Mouse (Mus musculus) MEL (cell line): Measurements from ENCODE around the gene Sbk1. TPM values are rescaled to one million over a fixed set of nuclear protein-coding genes. Genes with fewer than 3 reads are reported as not detected.

Experiments
- DNase-seq: peaks from one replicate; pipeline ENCODE4 v3.0.0; 2011; ENCODE audit warnings: low read depth, low spot score
- H3K27ac ChIP-seq: 2 replicates; pipeline ENCODE4 v1.5.1; 2012; ENCODE audit warnings: low read depth, mild to moderate bottlenecking, control low read depth, low read length, moderate library complexity; ENCODE audit not compliant: control insufficient read depth
- H3K27me3 ChIP-seq, 2 experiments: fragments of 150-350 bp in 1 of 2; sonication (generic) in 1 of 2; 2 replicates each; pipeline ENCODE4 v1.6.1; 2012; ENCODE audit warnings: low read length in 2 of 2, mild to moderate bottlenecking in 2 of 2, improper control_type of control experiment in 1 of 2, moderate library complexity in 1 of 2; ENCODE audit not compliant: insufficient read depth in 2 of 2, control insufficient read depth in 1 of 2
- H3K36me3 ChIP-seq, 2 experiments: 2 replicates each; pipeline ENCODE4 v1.6.1; 2012 to 2014; ENCODE audit warnings: low read length in 2 of 2, improper control_type of control experiment in 1 of 2, inconsistent platforms in 1 of 2, mild to moderate bottlenecking in 1 of 2; ENCODE audit not compliant: insufficient read depth in 2 of 2, control insufficient read depth in 1 of 2
- H3K4me1 ChIP-seq, 2 experiments: fragments of 150-350 bp in 1 of 2; sonication (generic) in 1 of 2; 2 replicates each; pipeline ENCODE4 v1.6.1; 2012; ENCODE audit warnings: low read length in 2 of 2, improper control_type of control experiment in 1 of 2, mild to moderate bottlenecking in 1 of 2; ENCODE audit not compliant: insufficient read depth in 2 of 2, control insufficient read depth in 1 of 2
- H3K4me3 ChIP-seq, 2 experiments: fragments of 150-350 bp in 1 of 2; sonication (generic) in 1 of 2; 2 replicates each; pipeline ENCODE4 v1.5.1; 2012; ENCODE audit warnings: low read depth in 2 of 2, low read length in 2 of 2, mild to moderate bottlenecking in 2 of 2, moderate library complexity in 2 of 2, control low read depth in 1 of 2, improper control_type of control experiment in 1 of 2; ENCODE audit not compliant: control insufficient read depth in 1 of 2, insufficient read depth in 1 of 2
- H3K79me2 ChIP-seq: 2 replicates; pipeline ENCODE4 v1.6.1; 2012; ENCODE audit warnings: mild to moderate bottlenecking, low read length, moderate library complexity; ENCODE audit not compliant: control insufficient read depth, poor library complexity, insufficient read depth
- H3K9ac ChIP-seq: 2 replicates; pipeline ENCODE4 v1.6.1; 2012; ENCODE audit warnings: low read depth, mild to moderate bottlenecking, control low read depth, low read length, moderate library complexity; ENCODE audit not compliant: control insufficient read depth, poor library complexity, severe bottlenecking
- H3K9me3 ChIP-seq: fragments of 150-350 bp; sonication (generic); replicated peaks from 2 replicates; pipeline ENCODE4 v1.6.1; 2012; ENCODE audit warnings: mild to moderate bottlenecking, low read length, improper control_type of control experiment, moderate library complexity; ENCODE audit not compliant: insufficient read depth
- BHLHE40 ChIP-seq: IDR thresholded peaks from 2 replicates; pipeline ENCODE4 v1.6.1; 2012; ENCODE audit warnings: low read depth, mild to moderate bottlenecking, inconsistent platforms, low read length, improper control_type of control experiment, borderline replicate concordance
- CHD2 ChIP-seq: IDR thresholded peaks from 2 replicates; pipeline ENCODE4 v1.6.1; 2011; ENCODE audit warnings: low read length, improper control_type of control experiment
- ETS1 ChIP-seq: IDR thresholded peaks from 2 replicates; pipeline ENCODE4 v1.6.1; 2012; ENCODE audit warnings: low read depth, mild to moderate bottlenecking, inconsistent platforms, low read length, improper control_type of control experiment, moderate library complexity
- GATA1 ChIP-seq: IDR thresholded peaks from 2 replicates; pipeline ENCODE4 v1.6.1; 2011; ENCODE audit warnings: low read depth, low read length, improper control_type of control experiment
- HCFC1 ChIP-seq: IDR thresholded peaks from 2 replicates; pipeline ENCODE4 v1.6.1; 2012; ENCODE audit warnings: low read depth, mild to moderate bottlenecking, inconsistent platforms, low read length, improper control_type of control experiment, moderate library complexity
- MAZ ChIP-seq: IDR thresholded peaks from 2 replicates; pipeline ENCODE4 v1.6.1; 2012; ENCODE audit warnings: low read depth, mild to moderate bottlenecking, inconsistent platforms, low read length, improper control_type of control experiment
- MYC ChIP-seq: IDR thresholded peaks from 2 replicates; pipeline ENCODE4 v1.6.1; 2011; ENCODE audit warnings: low read depth, mild to moderate bottlenecking, low read length, improper control_type of control experiment, moderate library complexity
- NRF1 ChIP-seq: IDR thresholded peaks from 2 replicates; pipeline ENCODE4 v1.6.1; 2014; ENCODE audit warnings: low read depth, mild to moderate bottlenecking, inconsistent platforms, low read length, improper control_type of control experiment, moderate library complexity; ENCODE audit not compliant: poor library complexity, insufficient read depth, severe bottlenecking
- POLR2AphosphoS5 ChIP-seq: IDR thresholded peaks from 2 replicates; pipeline ENCODE4 v1.6.1; 2012; ENCODE audit warnings: low read depth, borderline replicate concordance, mild to moderate bottlenecking, inconsistent platforms, low read length, moderate library complexity, mixed read lengths
- RAD21 ChIP-seq: IDR thresholded peaks from 2 replicates; pipeline ENCODE4 v1.6.1; 2011; ENCODE audit warnings: mild to moderate bottlenecking, low read depth, low read length, improper control_type of control experiment
- SIN3A ChIP-seq: IDR thresholded peaks from 2 replicates; pipeline ENCODE4 v1.6.1; 2012; ENCODE audit warnings: low read length, improper control_type of control experiment, inconsistent platforms
- TBP ChIP-seq: IDR thresholded peaks from 2 replicates; pipeline ENCODE4 v1.8.0; 2011; ENCODE audit warnings: low read depth, low read length, improper control_type of control experiment
- ZC3H11A ChIP-seq: IDR thresholded peaks from 2 replicates; pipeline ENCODE4 v1.6.1; 2012; ENCODE audit warnings: low read depth, mild to moderate bottlenecking, inconsistent platforms, low read length, improper control_type of control experiment
- ZMIZ1 ChIP-seq: IDR thresholded peaks from 2 replicates; pipeline ENCODE4 v1.6.1; 2012; ENCODE audit warnings: low read depth, mild to moderate bottlenecking, inconsistent platforms, low read length, improper control_type of control experiment, moderate library complexity
- ZNF384 ChIP-seq: IDR thresholded peaks from 2 replicates; pipeline ENCODE4 v1.6.1; 2012; ENCODE audit warnings: low read depth, mild to moderate bottlenecking, inconsistent platforms, low read length, improper control_type of control experiment
- polyA plus RNA-seq, 2 experiments: library from polyadenylated mRNA; stranded (reverse) in 1 of 2; unstranded in 1 of 2; fragments of >175 nt in 1 of 2; fragments of >200 nt in 1 of 2; gene quantifications; 2 replicates each; pipeline versions ENCODE4 v1.2.1 to v1.2.4; 2012; ENCODE audit warnings: low replicate concordance in 2 of 2, low read depth in 1 of 2; ENCODE audit not compliant: insufficient read length in 2 of 2, insufficient read depth in 1 of 2, missing spikeins in 1 of 2
- total RNA-seq: library from RNA; depleted of rRNA; stranded (reverse); fragments of 300-350 nt; gene quantifications from 2 replicates; pipeline ENCODE4 v1.2.3, GENCODE M21; 2012

Gene Sbk1
- total and polyA plus RNA-seq, 3 experiments, result 3.9 to 5.4 TPM; not detected in 1

- H3K9ac ChIP-seq, result no peak overlapping the region
- no peak overlapping the region for H3K27ac ChIP-seq
- no peak for DNase-seq
- no peaks in the 10 kb centered on the region for H3K79me2 ChIP-seq
- H3K4me1 ChIP-seq, result peaks cover 0 to 8% of the 10 kb centered on the region in 2 experiments; a peak in 1 of 4 replicates
- H3K9me3 ChIP-seq, result no peaks in the 10 kb centered on the region
- no peak overlapping the region for H3K4me3 ChIP-seq
- H3K27me3 ChIP-seq, result peaks cover 0 to 9% of the 10 kb centered on the region in 2 experiments; a peak in 3 of 4 replicates
- TF ChIP-seq HCFC1 (no peak), POLR2AphosphoS5 (no peak), NRF1 (no peak), ZNF384 (no peak), MAZ (no peak), GATA1 (no peak), ETS1 (no peak)
- TF ChIP-seq, all 39 proteins: peak for 0
- peaks cover 0 to 6% of the 10 kb centered on the region in 2 experiments; a peak in 2 of 4 replicates for H3K36me3 ChIP-seq
Observed at GRCm38 (mm10) chr7:126248641-126249141, 23.7 kb upstream of the Sbk1 start.

DNA sequence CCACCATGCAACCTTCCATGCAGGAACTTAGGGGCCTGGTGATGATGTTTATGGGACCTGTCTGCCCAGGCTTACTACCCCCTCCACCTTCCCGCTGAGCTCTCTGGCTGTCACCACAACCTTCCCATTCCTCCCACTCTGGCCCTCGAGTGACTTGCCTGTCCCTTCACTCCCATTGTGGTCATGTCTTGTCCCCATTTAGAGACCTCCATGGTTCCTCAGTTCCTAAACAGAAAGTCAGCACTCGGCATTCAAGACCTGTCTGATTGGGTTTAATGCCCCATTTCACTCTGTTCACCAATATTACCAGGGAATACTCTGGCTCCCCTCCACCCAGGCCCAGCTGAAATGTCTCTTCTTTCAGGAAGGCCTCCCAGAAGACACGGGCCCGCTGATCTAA lies 23.3 kb upstream of the Sbk1 start:
- H3K79me2 ChIP-seq, result no peaks in the 10 kb centered on the region
- DNase-seq, result no peak
- no peaks in the 10 kb centered on the region for H3K9me3 ChIP-seq
- no peak overlapping the region for H3K4me3 ChIP-seq
- H3K27me3 ChIP-seq, result peaks cover 0 to 9% of the 10 kb centered on the region in 2 experiments; a peak in 3 of 4 replicates
- H3K36me3 ChIP-seq, result peaks cover 0 to 2% of the 10 kb centered on the region in 2 experiments; a peak in 1 of 4 replicates
- TF ChIP-seq ETS1, result no peak
- TF ChIP-seq BHLHE40, result no peak
- TF ChIP-seq TBP, result no peak
- TF ChIP-seq GATA1, result no peak
- TF ChIP-seq MAZ, result no peak
- TF ChIP-seq MYC, result no peak
- no peak for TF ChIP-seq ZC3H11A
- TF ChIP-seq ZMIZ1, result no peak
- TF ChIP-seq SIN3A, result no peak
- no peak for TF ChIP-seq RAD21
- TF ChIP-seq CHD2, result no peak
- H3K9ac ChIP-seq, result no peak overlapping the region
- H3K27ac ChIP-seq, result no peak overlapping the region
- peaks cover 0 to 3% of the 10 kb centered on the region in 2 experiments; a peak in 1 of 4 replicates for H3K4me1 ChIP-seq
